Mouse (Mus musculus): ENCODE results near the gene Gm3149.
"Not testable (repeated sequence)": the region's sequence is repeated elsewhere in the genome, so short reads cannot be mapped to it uniquely, and the experiment has no call there.

The Gm3149 gene

GRCm38 (mm10) chr14:4316983-4317382, at the start of gene Gm3149:
Gm3149 (plus strand) TSS chr14:4317283.
- DNase-seq (ENCODE audit: low read depth) = not testable (repeated sequence)

- not testable (repeated sequence) for DNase-seq (ENCODE audit: low read depth)
Measured at GRCm38 (mm10) chr14:4269238-4269950, 47.7 kb upstream of the Gm3149 start.

GRCm38 (mm10) chr14:4279828-4280227, 37.3 kb upstream of the Gm3149 start:
- DNase-seq (ENCODE audit: low read depth) = not testable (repeated sequence)

- DNase-seq (ENCODE audit: low read depth) = not testable (repeated sequence)
Measured at GRCm38 (mm10) chr14:4334476-4335080, 17.5 kb downstream of the Gm3149 start, which contains the start of gene 2610042L04Rik. 2610042L04Rik (plus strand) TSS chr14:4334763.

GRCm38 (mm10) chr14:4335506-4335905, 18.4 kb downstream of the Gm3149 start:
- not testable (repeated sequence) for DNase-seq (ENCODE audit: low read depth)

- DNase-seq (ENCODE audit: low read depth) = not testable (repeated sequence)
Measured at GRCm38 (mm10) chr14:4368991-4369390, 51.9 kb downstream of the Gm3149 start.

GRCm38 (mm10) chr14:4369691-4370090, 52.6 kb downstream of the Gm3149 start:
- DNase-seq (ENCODE audit: low read depth) = not testable (repeated sequence)
